Mouse (Mus musculus) neural tube, embryonic 11.5 days (tissue): ENCODE measurements around the gene Hcn3. TPM values are rescaled to one million over a fixed set of nuclear protein-coding genes. Genes with fewer than 3 reads are reported as not detected.

Source experiments
- ATAC-seq: fragments of 200-750 bp; cut with Nextera tagmentation; 2 replicates; pipeline ENCODE4 v1.8.0; 2017; ENCODE audit warnings: moderate number of reproducible peaks, mild to moderate bottlenecking, moderate TSS enrichment, moderate library complexity; ENCODE audit not compliant: insufficient read depth, low FRiP score, low TSS enrichment
- DNase-seq: peaks from one replicate; pipeline ENCODE4 v3.0.0-alpha.2; 2015; ENCODE audit warnings: low spot score
- H3K27ac ChIP-seq: fragments of 300-500 bp; sonication (generic); 2 replicates; pipeline ENCODE4 v1.5.1; 2014; ENCODE audit warnings: low read depth, mild to moderate bottlenecking, low read length
- H3K27me3 ChIP-seq: fragments of 300-500 bp; sonication (generic); 2 replicates; pipeline ENCODE4 v1.6.1; 2014; ENCODE audit warnings: mild to moderate bottlenecking, low read length, mixed read lengths; ENCODE audit not compliant: control insufficient read depth, insufficient read depth
- H3K36me3 ChIP-seq: fragments of 300-500 bp; sonication (generic); 2 replicates; pipeline ENCODE4 v1.6.1; 2014; ENCODE audit warnings: mild to moderate bottlenecking, low read length, moderate library complexity, mixed read lengths; ENCODE audit not compliant: control insufficient read depth, insufficient read depth
- H3K4me1 ChIP-seq: fragments of 300-500 bp; sonication (generic); 2 replicates; pipeline ENCODE4 v1.6.1; 2014; ENCODE audit warnings: low read length, mixed read lengths; ENCODE audit not compliant: control insufficient read depth, insufficient read depth
- H3K4me2 ChIP-seq: fragments of 300-500 bp; sonication (generic); 2 replicates; pipeline ENCODE4 v1.6.1; 2014; ENCODE audit warnings: low read depth, mild to moderate bottlenecking, moderate library complexity
- H3K4me3 ChIP-seq: fragments of 300-500 bp; sonication (generic); 2 replicates; pipeline ENCODE4 v1.5.1; 2014; ENCODE audit warnings: low read depth, low read length
- H3K9ac ChIP-seq: fragments of 300-500 bp; sonication (generic); 2 replicates; pipeline ENCODE4 v1.6.1; 2014; ENCODE audit warnings: mild to moderate bottlenecking, low read length
- H3K9me3 ChIP-seq: fragments of 300-500 bp; sonication (generic); 2 replicates; pipeline ENCODE4 v1.6.1; 2016; ENCODE audit warnings: low read length; ENCODE audit not compliant: control insufficient read depth
- WGBS: fragments of 180-500 bp; shearing (Covaris S2); extraction: QIAGEN DNeasy Blood & Tissue Kit; methylation state at CpG from one replicate; pipeline ENCODE4 v1.1.7; 2014; 5-methylcytosine and 5-hydroxymethylcytosine counted together
- polyA plus RNA-seq: library from polyadenylated mRNA; unstranded; fragments of >200 nt; fragmentation: Nextera tagmentation; extraction: Ambion mirVana; gene quantifications from 2 replicates; pipeline ENCODE4 v1.2.1, GENCODE M21; 2014

Gene Hcn3
- polyA plus RNA-seq, 1 experiment from 2014 or later, result 7.5 TPM

GRCm38 (mm10) chr3:89125981-89126380, 34.0 kb downstream of the Hcn3 start:
- Histone ChIP-seq H3K9me3 (no peaks in the 10 kb centered on the region), H3K4me3 (no peak overlapping the region), H3K36me3 (no peaks in the 10 kb centered on the region), H3K4me2 (no peak overlapping the region), H3K27me3 (no peaks in the 10 kb centered on the region), H3K27ac (no peak overlapping the region), H3K9ac (no peak overlapping the region), H3K4me1 (no peaks in the 10 kb centered on the region)
- WGBS, result 86% methylated on average over 3 of the region's 3 CpGs
- no peak for DNase-seq
- no peak for ATAC-seq

GRCm38 (mm10) chr3:89124241-89124640, 35.8 kb downstream of the Hcn3 start:
- H3K4me3 ChIP-seq, result no peak overlapping the region
- no peak overlapping the region for H3K4me2 ChIP-seq
- no peaks in the 10 kb centered on the region for H3K27me3 ChIP-seq
- H3K9ac ChIP-seq, result no peak overlapping the region
- H3K36me3 ChIP-seq, result no peaks in the 10 kb centered on the region
- DNase-seq (no peak), ATAC-seq (no peak)
- no peaks in the 10 kb centered on the region for H3K9me3 ChIP-seq
- WGBS, result 85% methylated on average over 3 of the region's 3 CpGs
- H3K27ac ChIP-seq, result no peak overlapping the region
- no peaks in the 10 kb centered on the region for H3K4me1 ChIP-seq

- ATAC-seq (no peak), DNase-seq (no peak)
- H3K4me3 ChIP-seq, result no peak overlapping the region
- WGBS, result 86% methylated on average over 2 of the region's 2 CpGs
- no peaks in the 10 kb centered on the region for H3K4me1 ChIP-seq
- H3K9me3 ChIP-seq, result no peaks in the 10 kb centered on the region
- H3K4me2 ChIP-seq, result no peak overlapping the region
- H3K27ac ChIP-seq, result no peak overlapping the region
- no peaks in the 10 kb centered on the region for H3K36me3 ChIP-seq
- H3K27me3 ChIP-seq, result no peaks in the 10 kb centered on the region
- H3K9ac ChIP-seq, result no peak overlapping the region
Measured at GRCm38 (mm10) chr3:89123313-89123712, 36.7 kb downstream of the Hcn3 start.

- Histone ChIP-seq H3K4me1 (no peaks in the 10 kb centered on the region), H3K27ac (no peak overlapping the region), H3K9ac (no peak overlapping the region), H3K27me3 (no peaks in the 10 kb centered on the region), H3K4me3 (no peak overlapping the region), H3K9me3 (no peaks in the 10 kb centered on the region), H3K36me3 (no peaks in the 10 kb centered on the region), H3K4me2 (no peak overlapping the region)
- WGBS, result 9% methylated on average over 2 of the region's 2 CpGs
- DNase-seq, result no peak
- ATAC-seq, result no peak
Measured at GRCm38 (mm10) chr3:89115522-89115921, 44.5 kb downstream of the Hcn3 start.

GRCm38 (mm10) chr3:89113058-89113457, 46.9 kb downstream of the Hcn3 start:
- DNase-seq (no peak), ATAC-seq (no peak)
- H3K4me3 ChIP-seq, result no peak overlapping the region
- no peaks in the 10 kb centered on the region for H3K27me3 ChIP-seq
- 86% methylated on average over 4 of the region's 4 CpGs for WGBS
- H3K4me1 ChIP-seq, result no peaks in the 10 kb centered on the region
- H3K36me3 ChIP-seq, result no peaks in the 10 kb centered on the region
- H3K4me2 ChIP-seq, result no peak overlapping the region
- H3K9me3 ChIP-seq, result no peaks in the 10 kb centered on the region
- H3K27ac ChIP-seq, result no peak overlapping the region
- no peak overlapping the region for H3K9ac ChIP-seq

GRCm38 (mm10) chr3:89108146-89108545, 51.9 kb downstream of the Hcn3 start:
- H3K4me1 ChIP-seq, result no peaks in the 10 kb centered on the region
- ATAC-seq, result no peak

GRCm38 (mm10) chr3:89107545-89107944, 52.5 kb downstream of the Hcn3 start:
- Histone ChIP-seq H3K36me3 (no peaks in the 10 kb centered on the region), H3K9me3 (no peaks in the 10 kb centered on the region), H3K4me1 (no peaks in the 10 kb centered on the region), H3K27me3 (no peaks in the 10 kb centered on the region), H3K4me3 (no peak overlapping the region), H3K27ac (no peak overlapping the region), H3K4me2 (no peak overlapping the region), H3K9ac (no peak overlapping the region)
- DNase-seq (no peak), ATAC-seq (no peak)
- 74% methylated on average over 3 of the region's 3 CpGs for WGBS

More at GRCm38 (mm10) chr3:89108146-89108545, 51.9 kb downstream of the Hcn3 start:
- DNase-seq, result no peak
- no peak overlapping the region for H3K4me3 ChIP-seq
- H3K36me3 ChIP-seq, result no peaks in the 10 kb centered on the region
- H3K9ac ChIP-seq, result no peak overlapping the region
- no peak overlapping the region for H3K4me2 ChIP-seq
- H3K9me3 ChIP-seq, result no peaks in the 10 kb centered on the region
- H3K27ac ChIP-seq, result no peak overlapping the region
- H3K27me3 ChIP-seq, result no peaks in the 10 kb centered on the region
- 63% methylated on average over 1 of the region's 1 CpGs for WGBS

GRCm38 (mm10) chr3:89106881-89107280, 53.1 kb downstream of the Hcn3 start:
- no peak overlapping the region for H3K9ac ChIP-seq
- H3K36me3 ChIP-seq, result no peaks in the 10 kb centered on the region
- H3K4me2 ChIP-seq, result no peak overlapping the region
- H3K4me3 ChIP-seq, result no peak overlapping the region
- H3K4me1 ChIP-seq, result no peaks in the 10 kb centered on the region
- DNase-seq (no peak), ATAC-seq (no peak)
- no peaks in the 10 kb centered on the region for H3K27me3 ChIP-seq
- no peak overlapping the region for H3K27ac ChIP-seq
- H3K9me3 ChIP-seq, result no peaks in the 10 kb centered on the region

- Histone ChIP-seq H3K36me3 (peaks cover 5% of the 10 kb centered on the region), H3K4me2 (no peak overlapping the region), H3K27ac (no peak overlapping the region), H3K27me3 (no peaks in the 10 kb centered on the region), H3K4me1 (peaks cover 13% of the 10 kb centered on the region), H3K4me3 (no peak overlapping the region), H3K9me3 (no peaks in the 10 kb centered on the region), H3K9ac (no peak overlapping the region)
- no peak for DNase-seq
- ATAC-seq, result no peak
- 79% methylated on average over 4 of the region's 4 CpGs for WGBS
Measured at GRCm38 (mm10) chr3:89103291-89103595, 56.8 kb downstream of the Hcn3 start.
